Mouse (Mus musculus) erythroblast, embryonic 14.5 days (primary cell): ENCODE data around the gene Apmap. TPM values are rescaled to one million over a fixed set of nuclear protein-coding genes. Genes with fewer than 3 reads are reported as not detected.
"Not testable (repeated sequence)": the region's sequence is repeated elsewhere in the genome, so short reads cannot be mapped to it uniquely, and the experiment has no call there.

ENCODE experiments used
- H3K27me3 ChIP-seq: 2 replicates; pipeline ENCODE4 v1.6.1; 2012; ENCODE audit warnings: inconsistent platforms; ENCODE audit not compliant: control insufficient read depth
- H3K36me3 ChIP-seq: 2 replicates; pipeline ENCODE4 v1.6.1; 2012; ENCODE audit warnings: mild to moderate bottlenecking, inconsistent platforms; ENCODE audit not compliant: control insufficient read depth
- H3K4me1 ChIP-seq: 2 replicates; pipeline ENCODE4 v1.6.1; 2012; ENCODE audit warnings: inconsistent platforms; ENCODE audit not compliant: control insufficient read depth
- H3K4me3 ChIP-seq: replicated peaks from 2 replicates; pipeline ENCODE3; 2012; ENCODE audit warnings: moderate library complexity, mild to moderate bottlenecking, inconsistent platforms
- H3K9me3 ChIP-seq: 2 replicates; pipeline ENCODE4 v1.6.1; 2012; ENCODE audit warnings: low read length, inconsistent platforms, mixed read lengths; ENCODE audit not compliant: control insufficient read depth
- GATA1 ChIP-seq: IDR thresholded peaks from 2 replicates; pipeline ENCODE4 v1.6.1; 2012; ENCODE audit warnings: low read length, inconsistent platforms, mixed read lengths
- TAL1 ChIP-seq: IDR thresholded peaks from 3 replicates; pipeline ENCODE4 v1.6.1; 2012; ENCODE audit warnings: low read length, inconsistent platforms, mixed read lengths
- polyA plus RNA-seq: library from polyadenylated mRNA; stranded (reverse); fragments of >175 nt; gene quantifications from 2 replicates; pipeline ENCODE4 v1.2.3, GENCODE M21; 2012

The Apmap gene
- polyA plus RNA-seq, 1 experiment: 3.3 TPM

DNA sequence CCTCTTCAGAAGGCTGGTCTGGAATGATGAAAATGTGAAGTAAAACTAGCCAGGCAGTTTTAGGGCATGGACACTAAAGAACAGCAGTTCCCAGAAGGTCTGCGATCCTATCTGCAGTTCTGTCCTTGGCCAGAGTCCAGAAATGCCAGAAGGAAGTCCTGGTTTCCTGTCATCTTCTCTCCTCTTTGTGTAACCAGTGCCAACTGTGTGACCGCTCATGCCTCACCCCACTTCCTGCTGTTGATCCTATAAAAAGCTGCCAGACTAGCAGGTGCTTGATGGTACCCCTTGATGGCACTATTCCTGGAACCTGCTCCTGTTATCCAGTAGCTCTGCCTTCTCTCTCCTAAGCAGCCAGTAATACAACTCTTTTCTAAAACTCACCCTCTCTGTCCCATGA is 41.3 kb downstream of the Apmap start:
- Histone ChIP-seq H3K9me3 (no peaks in the 10 kb centered on the region), H3K4me3 (no peak overlapping the region), H3K27me3 (no peaks in the 10 kb centered on the region), H3K36me3 (no peaks in the 10 kb centered on the region), H3K4me1 (peaks cover 9% of the 10 kb centered on the region)
- TF ChIP-seq GATA1 (no peak), TAL1 (no peak)

DNA sequence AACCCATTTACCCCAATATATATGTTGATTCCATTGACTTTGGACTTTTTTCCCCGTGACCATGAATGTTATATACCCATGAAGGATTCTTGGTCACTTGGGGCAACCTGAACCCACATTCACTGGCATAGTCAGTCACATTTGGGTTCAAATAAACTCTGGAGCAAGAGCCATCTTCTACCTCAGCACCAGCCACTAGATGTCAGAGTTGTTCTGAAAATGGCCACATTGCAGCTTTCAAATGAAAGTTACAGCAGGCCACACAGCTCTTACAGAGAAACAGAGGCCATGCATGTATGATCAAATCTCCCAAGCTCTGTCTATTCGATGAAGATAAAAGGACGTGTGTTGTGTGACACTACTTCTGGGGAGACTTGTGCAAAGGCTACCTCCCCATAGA is 49.8 kb downstream of the Apmap start:
- H3K36me3 ChIP-seq: no peaks in the 10 kb centered on the region
- no peak for TF ChIP-seq TAL1
- TF ChIP-seq GATA1: no peak
- no peak overlapping the region for H3K4me3 ChIP-seq
- H3K4me1 ChIP-seq: no peaks in the 10 kb centered on the region
- H3K27me3 ChIP-seq: no peaks in the 10 kb centered on the region
- H3K9me3 ChIP-seq: no peaks in the 10 kb centered on the region

DNA sequence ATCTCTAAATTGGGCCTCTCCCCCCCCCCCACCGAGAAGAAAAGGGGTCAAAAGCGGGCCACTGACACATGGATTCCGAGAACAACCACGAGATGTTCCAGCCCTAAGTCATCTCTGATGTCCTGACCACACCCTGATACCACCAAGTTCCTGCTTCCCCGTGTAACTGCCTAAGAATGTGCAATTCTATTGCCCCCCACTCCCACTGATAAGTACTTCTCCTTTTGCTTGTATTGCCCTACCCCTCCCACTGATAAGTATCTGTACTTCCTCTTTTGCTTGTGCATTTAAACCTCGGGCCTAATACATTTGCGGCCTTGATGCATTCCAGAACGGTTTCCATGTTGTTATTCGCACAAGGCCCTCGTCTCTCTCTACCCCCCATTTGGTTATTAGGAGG is 58.8 kb downstream of the Apmap start:
- not testable (repeated sequence) for H3K4me3 ChIP-seq, H3K36me3 ChIP-seq, H3K4me1 ChIP-seq, H3K9me3 ChIP-seq, H3K27me3 ChIP-seq

Other genes starting within 250 kb of the Apmap start
- gene 3300002I08Rik, start 245.8 kb downstream of the Apmap start, polyA plus RNA-seq: not detected in 2 replicates
- gene Zfp442, start 157.1 kb downstream of the Apmap start, polyA plus RNA-seq: not detected in 2 replicates
- not detected in 2 replicates for gene Zfp345, start 123.5 kb downstream of the Apmap start, polyA plus RNA-seq
- 0.04 TPM in 1 of 2 replicates, not detected in the other for gene Cst7, start 38.2 kb downstream of the Apmap start, polyA plus RNA-seq
- 1.8 and 2.1 TPM in 2 replicates for gene Acss1, start 59.9 kb upstream of the Apmap start, polyA plus RNA-seq
- gene Vsx1, start 80.8 kb upstream of the Apmap start, polyA plus RNA-seq: not detected in 2 replicates
- gene Entpd6, start 140.5 kb upstream of the Apmap start, polyA plus RNA-seq: 0.11 and 0.37 TPM in 2 replicates
- gene Pygb, start 178.2 kb upstream of the Apmap start, polyA plus RNA-seq: 0.07 and 0.53 TPM in 2 replicates